Mouse (Mus musculus) E14TG2a.4 (cell line): ENCODE data around the gene Entpd2.
A peak's percentile ranks its signal among the peaks of the same experiment; 100 is the strongest.
"Not testable (repeated sequence)": the region's sequence is repeated elsewhere in the genome, so short reads cannot be mapped to it uniquely, and the experiment has no call there.

Source experiments
- H3K27me3 ChIP-seq: 2 replicates; pipeline ENCODE4 v1.6.1; 2014; ENCODE audit warnings: low read length, control low read depth; ENCODE audit not compliant: insufficient read depth
- H3K36me3 ChIP-seq: 2 replicates; pipeline ENCODE4 v1.6.1; 2014; ENCODE audit warnings: low read length, control low read depth; ENCODE audit not compliant: insufficient read depth
- H3K4me1 ChIP-seq: replicated peaks from 2 replicates; pipeline ENCODE4 v1.6.1; 2014; ENCODE audit warnings: low read depth, low read length, control low read depth
- H3K4me3 ChIP-seq: replicated peaks from 2 replicates; pipeline ENCODE4 v1.5.1; 2014; ENCODE audit warnings: mild to moderate bottlenecking, low read length
- H3K9me3 ChIP-seq: 2 replicates; pipeline ENCODE4 v1.6.1; 2014; ENCODE audit warnings: low read length, control low read depth
- CTCF ChIP-seq: conservative IDR thresholded peaks from 2 replicates; pipeline ENCODE4 v1.5.1; 2014; ENCODE audit warnings: low read length
- NANOG ChIP-seq: IDR thresholded peaks from 2 replicates; pipeline ENCODE4 v1.6.1; 2014; ENCODE audit warnings: borderline replicate concordance, low read length, mixed read lengths
- POU5F1 ChIP-seq: IDR thresholded peaks from 2 replicates; pipeline ENCODE4 v1.6.1; 2014; ENCODE audit warnings: low read length, borderline replicate concordance

Entpd2 gene

GRCm38 (mm10) chr2:25399051-25399450 is 3.4 kb downstream of the Entpd2 start, which contains the start of gene Npdc1:
Gene Npdc1, plus strand, starts transcription at chr2:25399351.
- H3K36me3 ChIP-seq, result no peaks in the 10 kb centered on the region
- H3K4me3 ChIP-seq, result peak within 1 kb of the TSS; percentile 67; the same call in 1 of the 2 replicates
- no peak for TF ChIP-seq NANOG
- no peak for TF ChIP-seq POU5F1
- TF ChIP-seq CTCF, result no peak
- H3K4me1 ChIP-seq, result peaks cover 56% of the 10 kb centered on the region
- no peaks in the 10 kb centered on the region for H3K9me3 ChIP-seq
- H3K27me3 ChIP-seq, result peaks cover 93% of the 10 kb centered on the region

GRCm38 (mm10) chr2:25400291-25400690 is 4.6 kb downstream of the Entpd2 start:
- peaks cover 89% of the 10 kb centered on the region for H3K27me3 ChIP-seq
- H3K4me3 ChIP-seq, result peak overlapping the region; percentile 67
- no peaks in the 10 kb centered on the region for H3K9me3 ChIP-seq
- H3K36me3 ChIP-seq, result no peaks in the 10 kb centered on the region
- TF ChIP-seq CTCF, result no peak
- no peak for TF ChIP-seq POU5F1
- no peak for TF ChIP-seq NANOG
- peaks cover 54% of the 10 kb centered on the region for H3K4me1 ChIP-seq

GRCm38 (mm10) chr2:25400764-25401163 is 5.1 kb downstream of the Entpd2 start:
- TF ChIP-seq POU5F1, result no peak
- TF ChIP-seq CTCF, result peak; percentile 77
- Histone ChIP-seq H3K4me3 (peak overlapping the region; percentile 67), H3K27me3 (peaks cover 84% of the 10 kb centered on the region), H3K9me3 (no peaks in the 10 kb centered on the region), H3K36me3 (no peaks in the 10 kb centered on the region), H3K4me1 (peaks cover 50% of the 10 kb centered on the region)

- Histone ChIP-seq H3K36me3 (no peaks in the 10 kb centered on the region), H3K4me3 (peak overlapping the region; percentile 91), H3K9me3 (no peaks in the 10 kb centered on the region), H3K27me3 (peaks cover 72% of the 10 kb centered on the region), H3K4me1 (peaks cover 41% of the 10 kb centered on the region)
- TF ChIP-seq POU5F1 (no peak), CTCF (peak; percentile 83)
Measured at GRCm38 (mm10) chr2:25402377-25402971, 6.8 kb downstream of the Entpd2 start.

- no peak for TF ChIP-seq CTCF
- no peak for TF ChIP-seq NANOG
- TF ChIP-seq POU5F1, result no peak
- Histone ChIP-seq H3K36me3 (no peaks in the 10 kb centered on the region), H3K4me1 (peaks cover 46% of the 10 kb centered on the region), H3K27me3 (peaks cover 66% of the 10 kb centered on the region), H3K9me3 (no peaks in the 10 kb centered on the region), H3K4me3 (peak overlapping the region; percentile 91)
Measured at GRCm38 (mm10) chr2:25402972-25403601, 7.4 kb downstream of the Entpd2 start.

- H3K9me3 ChIP-seq, result no peaks in the 10 kb centered on the region
- peaks cover 57% of the 10 kb centered on the region for H3K27me3 ChIP-seq
- peaks cover 53% of the 10 kb centered on the region for H3K4me1 ChIP-seq
- 0 out of 2 replicates have a peak overlapping the region, but pooled peaks have one; percentile 91 for H3K4me3 ChIP-seq
- no peak for TF ChIP-seq CTCF
- no peak for TF ChIP-seq POU5F1
- TF ChIP-seq NANOG, result no peak
- no peaks in the 10 kb centered on the region for H3K36me3 ChIP-seq
Measured at GRCm38 (mm10) chr2:25403994-25404393, 8.3 kb downstream of the Entpd2 start.

- peaks cover 6% of the 10 kb centered on the region; the same call in 1 of the 2 replicates for H3K36me3 ChIP-seq
- H3K27me3 ChIP-seq, result peaks cover 14% of the 10 kb centered on the region
- H3K9me3 ChIP-seq, result no peaks in the 10 kb centered on the region
- H3K4me1 ChIP-seq, result peaks cover 34% of the 10 kb centered on the region
- H3K4me3 ChIP-seq, result peak overlapping the region; percentile 11; the same call in 1 of the 2 replicates
- TF ChIP-seq POU5F1 (no peak), NANOG (no peak), CTCF (no peak)
Measured at GRCm38 (mm10) chr2:25408908-25409307, 13.2 kb downstream of the Entpd2 start.

- H3K9me3 ChIP-seq, H3K27me3 ChIP-seq, H3K4me3 ChIP-seq, H3K36me3 ChIP-seq: not testable (repeated sequence)
- peaks cover 13% of the 10 kb centered on the region for H3K4me1 ChIP-seq
Measured at GRCm38 (mm10) chr2:25413436-25413835, 17.8 kb downstream of the Entpd2 start.

GRCm38 (mm10) chr2:25417426-25417825 is 21.8 kb downstream of the Entpd2 start:
- no peak overlapping the region for H3K4me3 ChIP-seq
- peaks cover 16% of the 10 kb centered on the region for H3K4me1 ChIP-seq
- H3K9me3 ChIP-seq, result no peaks in the 10 kb centered on the region
- no peaks in the 10 kb centered on the region for H3K36me3 ChIP-seq
- TF ChIP-seq NANOG (no peak), CTCF (no peak), POU5F1 (no peak)
- peaks cover 7% of the 10 kb centered on the region; the same call in 1 of the 2 replicates for H3K27me3 ChIP-seq
